Mouse (Mus musculus) MN1 (cell line): ENCODE results near the gene Rnf169.
A peak's percentile ranks its signal among the peaks of the same experiment; 100 is the strongest.
"Not testable (repeated sequence)": the region's sequence is repeated elsewhere in the genome, so short reads cannot be mapped to it uniquely, and the experiment has no call there.

ENCODE experiments used
- DNase-seq: peaks from one replicate; pipeline ENCODE4 v3.0.0-alpha.2; 2016; ENCODE audit warnings: low spot score

The Rnf169 gene

DNA sequence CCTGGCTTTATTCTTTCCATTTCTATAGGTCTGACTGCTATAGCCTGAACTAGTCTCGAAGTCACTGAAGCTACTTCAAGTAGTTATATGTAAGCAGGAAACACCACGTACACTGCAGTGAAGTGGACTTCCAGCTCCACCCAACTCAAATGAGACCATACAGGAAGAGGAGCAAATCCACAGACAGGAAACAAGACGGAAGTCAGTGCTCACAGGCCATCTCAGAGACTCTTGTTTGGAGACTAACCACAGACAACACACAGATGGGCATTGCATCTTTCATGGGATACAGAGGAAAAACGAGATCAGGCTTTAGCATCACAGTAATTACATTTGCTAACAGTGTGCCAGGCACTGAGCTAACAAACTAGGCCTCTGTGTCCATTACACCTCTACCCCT lies 33.9 kb downstream of the Rnf169 start:
- no peak for DNase-seq

- DNase-seq = no peak
Observed at GRCm38 (mm10) chr7:99945939-99946338, 34.3 kb downstream of the Rnf169 start.

DNA sequence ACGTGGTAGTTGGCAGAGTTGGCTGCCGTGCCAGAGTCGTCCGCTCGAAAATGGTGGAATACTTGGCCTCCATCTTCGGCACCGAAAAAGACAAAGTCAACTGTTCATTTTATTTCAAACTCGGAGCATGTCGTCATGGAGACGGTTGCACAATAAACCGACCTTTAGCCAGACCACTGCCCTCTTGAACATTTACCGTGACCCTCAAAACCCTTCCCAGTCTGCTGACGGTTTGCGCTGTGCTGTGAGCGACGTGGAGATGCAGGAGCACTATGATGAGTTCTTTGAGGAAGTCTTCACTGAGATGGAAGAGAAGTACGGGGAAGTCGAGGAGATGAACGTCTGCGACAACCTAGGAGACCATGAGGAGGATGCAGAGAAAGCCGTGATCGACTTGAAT lies 35.2 kb downstream of the Rnf169 start:
- not testable (repeated sequence) for DNase-seq

DNA sequence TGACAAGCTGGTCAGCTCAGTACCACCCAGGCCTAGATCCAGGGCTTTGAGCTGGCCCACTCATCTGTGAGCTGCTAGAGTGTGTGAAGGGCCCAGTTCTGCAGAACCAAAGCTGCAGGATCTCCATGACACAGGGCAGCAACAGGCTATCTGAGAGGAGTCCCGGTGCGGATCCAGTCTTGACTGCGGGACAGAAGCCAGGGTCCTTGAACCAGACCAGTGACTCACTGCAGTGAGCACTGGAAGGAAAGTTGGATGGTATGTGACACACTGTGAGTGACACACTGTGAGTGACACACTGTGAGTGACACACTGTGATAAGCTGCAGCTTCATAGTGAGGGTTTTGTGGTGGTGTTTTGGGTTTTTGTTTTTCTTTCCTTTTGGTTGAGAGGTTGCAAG lies 35.7 kb downstream of the Rnf169 start:
- DNase-seq = no peak

DNA sequence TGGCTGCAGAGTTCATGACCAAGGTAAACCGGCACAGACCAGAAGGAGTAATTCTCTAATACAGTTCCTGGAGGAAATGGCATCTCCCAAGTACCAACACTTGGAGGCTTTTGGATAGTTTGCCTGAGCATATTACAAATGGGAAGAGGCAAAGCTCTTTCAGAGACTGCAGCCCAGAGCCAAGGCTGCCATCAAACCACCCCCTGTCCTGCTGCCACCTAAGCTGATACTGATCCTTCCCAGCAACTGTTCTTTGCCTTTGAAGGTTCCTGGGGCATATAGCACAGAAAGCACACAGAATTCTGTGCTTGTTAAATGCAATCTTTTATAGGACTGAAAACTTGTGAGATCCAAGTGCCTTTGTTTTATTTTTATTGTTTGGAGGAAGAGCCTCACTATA lies 39.6 kb downstream of the Rnf169 start:
- no peak for DNase-seq

DNA sequence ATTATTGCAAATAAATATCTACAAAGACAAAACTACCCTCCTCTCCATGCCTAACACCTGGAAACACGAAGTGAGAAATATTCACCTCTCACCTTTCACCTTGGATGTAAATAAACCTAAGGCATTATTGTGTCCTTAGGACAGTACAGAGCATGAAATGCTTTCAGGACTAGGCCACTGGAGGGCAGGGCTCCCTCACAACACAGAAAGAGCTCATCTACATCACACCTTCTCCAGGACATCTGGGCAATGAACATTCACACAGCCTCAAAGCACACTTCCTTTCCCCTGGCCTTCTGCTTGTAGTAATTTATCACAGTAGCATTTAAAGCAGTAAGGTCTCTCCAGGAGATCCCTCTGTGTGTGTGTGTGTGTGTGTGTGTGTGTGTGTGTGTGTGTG lies 44.5 kb downstream of the Rnf169 start:
- peak; percentile 71 for DNase-seq

DNA sequence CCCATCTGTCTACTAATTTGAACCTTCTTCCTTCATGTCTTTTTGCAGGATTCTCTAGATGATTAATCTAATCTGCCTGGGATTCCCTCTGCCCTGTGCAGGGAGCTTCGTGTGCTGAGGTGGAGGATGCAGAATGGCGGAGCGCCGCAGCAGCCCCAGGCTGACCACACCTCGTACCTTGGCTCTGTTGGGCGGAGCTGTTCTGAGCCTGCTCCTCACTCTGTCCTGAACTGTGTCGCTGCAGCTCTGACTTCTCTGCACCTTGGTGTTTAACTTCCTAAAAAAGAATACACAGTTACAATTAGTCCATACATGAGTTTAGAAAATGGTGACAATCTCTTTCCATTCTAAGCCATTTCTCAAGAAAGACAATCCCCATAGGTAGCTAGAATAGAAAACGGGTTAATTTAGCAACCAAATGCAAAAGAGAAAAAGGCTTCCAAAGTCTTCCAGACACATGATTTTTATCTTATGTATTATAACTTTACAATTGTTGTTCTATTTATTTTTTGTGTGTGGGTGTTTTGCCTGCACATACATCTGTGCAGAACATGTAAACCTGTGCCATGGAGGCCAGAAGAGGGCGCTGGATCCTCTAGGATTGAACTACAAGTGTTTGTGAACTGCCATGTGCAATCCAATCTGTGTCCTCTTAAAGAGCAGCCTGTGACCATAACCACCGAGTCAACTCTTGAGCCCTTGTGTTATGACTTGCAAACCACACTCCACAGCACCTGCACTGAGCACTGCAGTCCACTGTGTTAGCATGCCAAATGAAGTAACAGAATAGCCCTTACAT lies 53.1 kb downstream of the Rnf169 start:
- peak; percentile 49 for DNase-seq

- no peak for DNase-seq
Observed at GRCm38 (mm10) chr7:99920416-99920815, 59.8 kb downstream of the Rnf169 start.

GRCm38 (mm10) chr7:99919971-99920370 lies 60.3 kb downstream of the Rnf169 start:
- DNase-seq = no peak

GRCm38 (mm10) chr7:99919164-99919563 lies 61.1 kb downstream of the Rnf169 start:
- DNase-seq = no peak

- DNase-seq = no peak
Observed at GRCm38 (mm10) chr7:99917320-99917844, 62.9 kb downstream of the Rnf169 start.

DNA sequence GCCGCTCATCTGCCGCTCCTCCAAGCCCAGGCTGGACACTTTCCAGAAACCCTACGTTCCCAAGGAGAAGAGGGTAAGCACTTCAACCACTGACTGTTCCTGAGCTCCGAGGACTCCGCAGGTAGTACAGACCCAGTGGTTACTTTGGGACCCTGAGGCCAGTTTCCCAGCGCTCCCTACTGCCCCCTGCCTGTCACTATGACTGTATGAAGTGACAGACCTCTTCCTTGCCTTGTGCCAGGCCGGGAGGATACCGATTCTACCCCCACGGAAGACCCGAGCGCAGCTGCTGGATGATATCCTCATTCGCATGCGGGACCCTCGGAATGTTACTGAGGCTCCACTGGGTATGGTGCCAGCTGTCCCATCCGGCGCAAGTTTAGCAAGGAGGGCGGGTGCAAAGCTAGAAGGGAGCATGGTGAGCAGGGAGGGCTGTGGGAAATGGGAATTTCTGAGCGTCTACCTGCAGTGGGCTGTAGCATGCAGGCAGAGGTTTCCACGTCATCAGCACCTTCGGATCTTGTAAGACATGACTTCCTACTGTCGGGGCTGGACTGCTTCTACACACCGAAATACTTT lies 63.4 kb downstream of the Rnf169 start:
- no peak for DNase-seq

DNA sequence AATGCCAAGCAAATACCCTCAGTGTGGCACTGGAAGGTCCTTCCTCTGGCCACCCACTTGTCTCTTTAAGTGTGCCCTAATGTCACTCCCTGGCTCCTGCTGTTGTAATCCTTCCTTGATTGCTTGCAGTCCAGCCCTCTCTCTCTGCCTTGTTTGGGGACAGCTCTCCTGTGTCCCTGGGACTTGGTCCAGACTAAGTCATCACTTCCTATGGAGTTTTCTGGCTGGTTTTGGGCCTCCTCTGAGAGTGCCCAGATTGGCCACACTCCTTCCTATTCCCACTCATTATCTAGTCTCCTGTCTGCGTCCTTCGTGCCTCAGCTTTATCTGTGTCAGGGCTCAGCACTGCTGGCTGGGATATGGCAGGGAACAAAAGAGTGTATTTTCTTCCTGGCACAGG lies 64.7 kb downstream of the Rnf169 start:
- no peak for DNase-seq

DNA sequence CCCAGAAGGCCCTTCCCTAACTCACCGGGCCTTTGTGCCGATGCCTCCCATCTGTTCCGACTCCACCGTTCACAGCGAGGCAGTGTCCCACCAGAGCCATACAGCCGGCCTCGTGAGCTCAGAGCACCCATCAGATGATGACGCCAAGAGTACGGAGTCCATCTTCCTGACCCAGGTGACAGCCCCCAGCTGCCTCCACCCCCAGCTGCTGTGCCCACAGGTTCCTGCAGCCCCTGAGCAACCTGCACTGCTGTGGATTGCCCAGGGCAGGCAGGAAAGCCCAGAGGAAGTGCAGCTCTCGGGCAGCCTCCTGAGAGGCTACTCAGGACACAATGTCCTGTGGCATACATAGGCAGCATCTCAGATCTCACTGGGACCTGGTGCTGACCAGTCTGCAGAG lies 65.9 kb downstream of the Rnf169 start:
- no peak for DNase-seq

DNA sequence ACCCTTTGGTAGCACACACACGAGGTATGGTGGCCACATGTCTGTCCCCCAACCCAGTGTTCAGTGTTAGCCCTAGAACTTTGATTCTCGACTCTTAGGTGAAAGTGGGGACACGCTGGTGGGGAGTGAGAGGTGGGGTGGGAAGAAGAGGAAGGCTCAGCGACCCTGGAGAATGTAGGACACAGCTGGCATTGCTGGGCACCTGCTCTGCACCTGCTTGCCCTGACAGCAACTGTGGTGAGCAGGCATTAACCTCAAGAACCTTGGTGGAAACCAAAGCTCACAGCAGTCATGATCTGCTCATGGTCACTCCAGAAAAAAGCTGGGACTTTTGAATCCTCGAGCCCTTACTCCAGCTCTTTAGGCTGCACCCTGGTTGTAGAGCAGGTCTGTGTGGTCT lies 69.2 kb downstream of the Rnf169 start:
- no peak for DNase-seq

DNA sequence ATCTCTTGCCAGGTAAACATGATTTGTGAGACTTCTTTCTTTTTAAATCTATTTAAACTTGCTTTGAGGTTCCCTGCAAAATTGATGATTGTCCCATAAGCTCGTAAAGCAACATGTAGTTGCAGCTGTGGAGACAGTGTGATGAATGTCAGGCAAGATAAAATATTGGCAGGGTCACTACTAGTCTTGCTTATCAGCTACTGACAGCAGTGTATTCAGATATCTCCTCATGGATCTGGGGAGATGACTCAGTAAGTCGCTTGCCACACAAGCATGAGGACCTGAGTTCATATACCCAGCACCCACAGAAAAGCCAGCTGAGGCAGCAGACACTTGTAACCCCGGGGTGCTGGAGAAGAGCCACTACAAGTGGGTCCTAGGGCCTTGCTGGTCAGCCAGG lies 72.8 kb downstream of the Rnf169 start:
- DNase-seq = no peak

GRCm38 (mm10) chr7:99906346-99906745 lies 73.9 kb downstream of the Rnf169 start:
- DNase-seq = no peak

GRCm38 (mm10) chr7:99904421-99905005 lies 75.7 kb downstream of the Rnf169 start:
- peak; percentile 89 for DNase-seq

DNA sequence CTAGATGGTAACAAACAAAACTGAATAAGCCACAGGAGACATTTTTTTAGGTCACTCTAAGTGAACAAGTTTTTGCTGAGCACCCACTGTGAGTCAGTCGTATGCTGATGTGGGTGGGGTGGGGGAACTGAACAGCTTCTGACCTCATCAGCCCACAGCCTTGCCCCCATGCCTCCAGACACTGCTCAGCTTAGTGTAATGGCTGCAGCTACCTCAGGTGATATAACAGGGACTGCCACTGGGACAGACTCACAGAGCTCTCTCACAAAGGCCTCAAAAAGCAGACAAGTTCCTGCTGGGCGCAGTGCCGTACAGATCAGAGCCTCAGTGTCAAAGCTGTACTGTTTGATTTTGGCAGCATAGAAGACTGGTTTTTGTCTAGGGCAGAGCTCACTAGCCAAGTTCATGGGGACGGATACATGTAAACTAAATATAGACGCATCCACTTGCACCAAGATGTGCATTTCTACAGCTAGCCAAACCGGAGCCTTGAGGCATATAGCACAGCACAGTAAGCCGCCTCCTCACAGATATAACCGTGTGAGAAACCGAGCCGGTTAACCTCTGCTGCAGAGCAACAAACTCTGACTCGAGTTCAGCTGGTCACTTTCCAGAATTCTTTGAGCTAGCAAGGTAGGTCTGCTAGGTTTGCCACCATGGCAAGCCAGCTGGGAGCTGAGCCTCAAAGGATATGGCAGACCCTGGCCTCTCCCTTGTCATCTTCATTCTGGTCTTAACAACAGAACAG lies 77.2 kb downstream of the Rnf169 start:
- no peak for DNase-seq

- DNase-seq = no peak
Observed at GRCm38 (mm10) chr7:99902208-99902607, 78.0 kb downstream of the Rnf169 start.

- DNase-seq = no peak
Observed at GRCm38 (mm10) chr7:99896905-99897304, 83.3 kb downstream of the Rnf169 start.

- no peak for DNase-seq
Observed at GRCm38 (mm10) chr7:99894478-99894877, 85.8 kb downstream of the Rnf169 start.

DNA sequence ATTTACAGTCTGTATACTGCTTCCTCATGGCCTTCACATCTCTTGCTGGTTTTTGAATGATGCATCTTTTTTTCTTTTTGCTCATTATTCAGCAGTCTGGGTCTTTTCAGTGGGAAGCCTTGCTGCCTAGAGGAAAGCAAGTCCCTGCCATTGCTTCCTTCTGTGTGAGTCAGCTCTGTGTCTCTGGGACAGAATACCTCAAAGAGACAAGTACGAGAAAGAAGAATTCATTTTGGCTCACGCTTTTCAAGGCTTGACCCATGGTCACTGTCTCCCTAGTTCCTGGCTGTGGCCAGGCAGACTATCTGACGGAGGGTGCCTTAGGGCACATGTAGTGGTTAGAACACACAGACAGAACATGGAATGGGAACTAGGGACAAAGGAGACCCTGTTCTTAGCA lies 86.3 kb downstream of the Rnf169 start:
- DNase-seq = no peak
